Mouse (Mus musculus): ENCODE measurements around the gene Slc10a7.

DNA sequence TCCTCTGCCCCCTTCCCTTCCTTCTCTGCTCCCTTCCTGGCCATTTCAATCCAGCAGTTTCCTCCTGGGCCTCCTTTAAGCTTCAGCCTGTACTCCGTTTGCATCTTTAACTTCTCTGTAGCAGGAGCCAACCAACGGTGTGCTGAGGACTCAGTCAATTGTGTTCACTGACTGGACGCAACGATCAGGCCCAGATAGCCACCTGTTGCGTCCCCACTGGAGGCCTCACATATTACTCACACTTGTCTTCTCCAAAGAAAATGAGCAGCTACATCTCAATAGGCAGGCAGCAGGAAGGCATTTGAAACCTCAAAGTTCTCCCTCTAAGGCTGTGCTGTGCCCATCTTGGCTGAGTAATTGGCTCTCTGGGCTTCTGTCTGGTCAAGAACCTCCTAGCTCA, 149.0 kb downstream of the Slc10a7 start:
- no peak for TF ChIP-seq CTCF (IDR thresholded peaks at IDR 0.05; ENCODE audit: control insufficient read depth, insufficient read depth, low read length)
- TF ChIP-seq POLR2A (IDR thresholded peaks at IDR 0.05; ENCODE audit: borderline replicate concordance, control insufficient read depth, low read depth, low read length) = no peak
